Mouse (Mus musculus) cortical plate, adult 2 months (tissue): ENCODE results near the gene Pip5k1b. TPM values are rescaled to one million over a fixed set of nuclear protein-coding genes. Genes with fewer than 3 reads are reported as not detected.

Experiments used
- H3K27ac ChIP-seq: fragments of 200-500 bp; 2 replicates; pipeline ENCODE4 v1.5.1; 2012; ENCODE audit warnings: low read length, control low read depth, inconsistent platforms; ENCODE audit not compliant: insufficient read depth
- H3K4me1 ChIP-seq: fragments of 200-500 bp; 2 replicates; pipeline ENCODE4 v1.6.1; 2011; ENCODE audit warnings: low read length; ENCODE audit not compliant: control insufficient read depth, insufficient read depth
- H3K4me3 ChIP-seq: fragments of 200-500 bp; 2 replicates; pipeline ENCODE4 v1.5.1; 2011; ENCODE audit warnings: mild to moderate bottlenecking, low read length, control low read depth; ENCODE audit not compliant: insufficient read depth
- CTCF ChIP-seq: fragments of 200-500 bp; IDR thresholded peaks from 2 replicates; pipeline ENCODE4 v1.5.1; 2011; ENCODE audit warnings: mild to moderate bottlenecking, control low read depth, low read length; ENCODE audit not compliant: insufficient read depth; ENCODE audit errors: extremely low read depth
- POLR2A ChIP-seq: fragments of 200-500 bp; IDR thresholded peaks from 2 replicates; pipeline ENCODE4 v1.6.1; 2011; ENCODE audit warnings: mild to moderate bottlenecking, low read length, control low read depth; ENCODE audit not compliant: insufficient read depth; ENCODE audit errors: extremely low read depth
- polyA plus RNA-seq: library from polyadenylated mRNA; depleted of rRNA; stranded (reverse); fragments of >200 nt; gene quantifications from 2 replicates; pipeline ENCODE4 v1.2.3, GENCODE M21; 2012

The Pip5k1b gene
- polyA plus RNA-seq, 1 experiment, result 11.9 TPM

DNA sequence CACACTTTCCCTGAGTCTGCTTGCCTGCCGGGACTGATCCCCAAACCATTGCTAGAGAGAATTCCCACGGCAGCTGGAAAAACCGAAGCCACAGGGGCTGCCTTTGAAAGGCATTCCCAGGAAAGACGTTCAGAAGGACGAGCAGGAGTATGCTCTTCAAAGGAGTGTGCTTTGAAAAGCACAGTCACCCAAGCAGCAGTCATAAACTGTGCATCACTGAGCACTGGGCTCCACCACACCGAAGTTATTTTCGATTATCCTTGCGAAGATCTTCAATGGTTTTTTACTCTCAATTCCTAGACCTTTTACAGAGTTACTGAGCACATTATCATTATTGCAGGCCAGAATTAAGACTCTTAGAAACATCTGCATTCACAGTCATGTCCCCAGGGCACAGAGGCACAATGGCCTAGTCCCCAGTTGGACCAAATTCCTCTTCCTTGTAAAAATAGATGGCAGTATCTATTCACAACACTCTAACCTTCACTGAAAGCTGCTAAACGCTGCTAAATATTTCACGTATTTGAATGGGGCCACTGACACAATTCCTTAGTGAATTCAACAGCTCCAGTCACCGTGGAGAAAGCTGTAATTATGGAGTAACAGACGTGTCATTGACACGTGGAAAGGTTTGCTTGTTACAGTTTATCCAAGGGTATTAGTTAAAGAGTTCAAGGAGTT is 47.4 kb downstream of the Pip5k1b start:
- TF ChIP-seq POLR2A (no peak), CTCF (no peak)
- no peak overlapping the region for H3K27ac ChIP-seq

DNA sequence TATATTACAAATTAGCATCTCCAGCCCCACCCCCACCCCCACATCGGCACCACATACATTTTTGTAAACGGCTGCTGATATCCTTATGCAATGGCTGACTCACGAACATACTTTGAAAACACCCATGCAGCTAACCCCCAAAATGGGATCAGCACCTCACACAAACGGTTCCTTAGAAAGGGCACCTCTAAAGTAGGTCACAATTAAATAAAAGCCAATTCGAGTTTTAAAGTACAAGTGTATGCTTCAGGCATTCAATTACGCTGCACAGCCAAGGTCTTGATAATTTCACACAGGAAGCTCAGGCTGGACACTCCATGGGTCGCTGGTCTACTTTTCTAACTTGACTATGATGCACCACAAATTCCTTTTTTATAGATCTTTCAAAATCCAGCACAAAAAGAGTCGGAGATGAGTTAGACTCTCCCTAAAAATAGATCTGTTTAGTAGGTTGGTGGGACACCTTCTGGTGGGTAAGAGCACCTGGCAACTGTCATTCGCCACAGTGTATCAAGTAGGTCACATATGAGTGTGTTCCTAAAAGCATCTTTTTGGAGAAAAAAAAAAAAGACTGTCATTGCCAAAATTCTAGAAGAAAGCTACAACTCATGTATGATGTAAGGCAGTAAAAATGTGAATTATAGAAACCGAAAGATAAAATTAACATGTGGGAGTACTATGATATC is 52.8 kb downstream of the Pip5k1b start:
- H3K4me3 ChIP-seq, result no peak overlapping the region
- TF ChIP-seq POLR2A (no peak), CTCF (no peak)
- H3K4me1 ChIP-seq, result no peaks in the 10 kb centered on the region
- H3K27ac ChIP-seq, result no peak overlapping the region

More for the DNA sequence above, 47.4 kb downstream of the Pip5k1b start:
- Histone ChIP-seq H3K4me3 (no peak overlapping the region), H3K4me1 (peaks cover 2% of the 10 kb centered on the region; the same call in 1 of the 2 replicates)

DNA sequence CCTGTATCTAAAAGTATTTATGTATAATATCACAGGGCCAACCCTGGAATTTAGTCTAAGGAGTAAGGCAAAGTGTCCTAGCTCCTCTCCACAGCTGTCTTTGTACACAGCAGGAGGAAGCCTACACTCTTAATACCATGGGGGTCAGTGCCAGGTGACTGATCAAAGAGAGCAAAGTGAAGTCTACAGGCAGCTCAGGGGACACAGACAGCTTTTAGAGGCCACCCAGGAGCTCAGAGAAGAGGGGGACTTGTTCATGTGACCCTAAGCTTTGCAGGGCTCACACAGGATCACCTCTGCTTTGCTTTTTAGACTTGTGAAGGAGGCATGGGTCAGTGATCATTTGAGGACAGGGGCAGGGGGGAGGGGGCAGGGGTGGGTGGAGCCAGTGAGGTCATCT is 54.1 kb downstream of the Pip5k1b start:
- no peaks in the 10 kb centered on the region for H3K4me1 ChIP-seq
- no peak overlapping the region for H3K27ac ChIP-seq
- no peak overlapping the region for H3K4me3 ChIP-seq
- TF ChIP-seq POLR2A, result no peak
- no peak for TF ChIP-seq CTCF

DNA sequence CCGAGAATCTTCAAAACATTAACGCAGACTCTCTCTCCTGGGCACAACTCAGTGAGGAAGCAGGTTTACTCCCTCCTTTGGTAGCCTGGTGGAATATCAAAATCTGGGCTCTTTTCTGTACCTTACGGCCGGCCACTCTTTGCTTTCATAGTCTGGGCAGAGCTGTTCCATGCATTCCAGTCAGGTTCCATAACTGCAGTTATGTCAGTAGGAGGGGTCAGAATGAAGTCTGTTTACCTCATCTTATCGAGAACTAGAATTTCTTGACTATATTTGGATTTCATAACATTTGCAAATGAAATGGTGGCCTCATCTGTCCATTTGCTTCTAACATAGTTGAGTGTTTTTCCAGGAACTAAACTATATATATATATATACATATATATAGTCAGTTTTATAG is 55.2 kb downstream of the Pip5k1b start:
- no peak for TF ChIP-seq POLR2A
- no peak for TF ChIP-seq CTCF
- Histone ChIP-seq H3K4me3 (no peak overlapping the region), H3K27ac (no peak overlapping the region), H3K4me1 (no peaks in the 10 kb centered on the region)

DNA sequence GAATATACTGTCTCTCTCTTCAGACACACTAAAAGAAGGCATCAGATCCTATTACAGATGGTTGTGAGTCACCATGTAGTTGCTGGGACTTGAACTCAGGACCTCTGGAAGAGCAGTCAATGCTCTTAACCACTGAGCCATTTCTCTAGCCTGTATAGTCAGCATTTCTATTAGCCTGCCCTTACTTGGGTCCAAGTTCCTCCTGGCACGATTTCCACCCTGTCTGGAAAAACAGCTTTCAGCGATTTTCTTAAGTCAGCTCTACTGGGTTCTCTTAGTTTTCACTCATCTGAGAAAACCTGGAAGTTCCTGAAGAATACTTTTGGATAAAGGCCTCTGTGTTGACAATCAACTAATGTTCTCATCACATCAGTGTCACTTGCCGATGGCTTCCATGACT is 56.4 kb downstream of the Pip5k1b start:
- TF ChIP-seq POLR2A, result no peak
- TF ChIP-seq CTCF, result no peak
- Histone ChIP-seq H3K4me3 (no peak overlapping the region), H3K27ac (no peak overlapping the region), H3K4me1 (no peaks in the 10 kb centered on the region)

- Histone ChIP-seq H3K4me3 (no peak overlapping the region), H3K27ac (no peak overlapping the region), H3K4me1 (no peaks in the 10 kb centered on the region)
- no peak for TF ChIP-seq CTCF
- TF ChIP-seq POLR2A, result no peak
Observed at GRCm38 (mm10) chr19:24493887-24494286, 61.8 kb downstream of the Pip5k1b start.

DNA sequence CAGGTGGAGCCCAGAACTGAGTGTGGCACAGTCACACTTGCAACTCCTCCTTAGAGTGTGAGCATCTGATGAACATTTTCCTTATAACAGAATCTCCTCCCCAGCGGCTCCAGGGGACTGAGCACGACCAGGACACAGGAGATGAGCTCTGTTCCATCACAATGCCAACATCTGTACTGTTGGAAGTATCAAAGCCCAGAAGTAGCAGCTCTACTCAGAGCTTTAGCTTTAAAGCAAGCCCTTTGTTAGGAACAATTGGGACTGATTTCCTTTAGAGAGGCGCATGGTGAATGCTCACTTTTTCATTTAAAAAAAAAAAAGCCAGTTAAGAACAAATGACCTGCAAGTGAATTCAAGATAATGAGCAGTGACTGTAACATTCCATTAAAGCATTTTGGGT is 63.8 kb downstream of the Pip5k1b start:
- H3K27ac ChIP-seq, result no peak overlapping the region
- TF ChIP-seq POLR2A, result no peak
- no peak for TF ChIP-seq CTCF
- H3K4me1 ChIP-seq, result no peaks in the 10 kb centered on the region
- no peak overlapping the region for H3K4me3 ChIP-seq

DNA sequence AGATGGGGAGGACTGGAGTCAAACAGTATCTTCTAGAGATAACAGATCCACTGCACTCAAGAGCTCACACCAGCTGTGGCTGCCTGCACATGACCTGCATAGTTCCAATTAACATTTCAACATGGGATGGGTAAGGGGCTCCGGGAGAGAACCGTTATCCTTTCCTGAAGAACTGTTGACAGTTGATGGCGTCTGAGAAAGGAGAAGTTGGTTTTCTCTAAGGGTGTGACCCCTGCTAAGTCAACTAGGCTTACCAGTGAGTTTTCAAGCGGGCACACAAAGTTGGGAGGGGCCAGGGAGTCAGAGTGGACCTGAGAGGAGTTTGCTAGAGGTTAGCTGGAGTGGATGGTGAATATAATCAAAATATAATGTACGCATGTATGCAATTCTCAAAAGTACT is 65.4 kb downstream of the Pip5k1b start:
- H3K27ac ChIP-seq, result no peak overlapping the region
- TF ChIP-seq POLR2A (no peak), CTCF (no peak)

GRCm38 (mm10) chr19:24486433-24487296 is 69.0 kb downstream of the Pip5k1b start:
- TF ChIP-seq POLR2A (no peak), CTCF (no peak)
- H3K4me1 ChIP-seq, result no peaks in the 10 kb centered on the region
- no peak overlapping the region for H3K4me3 ChIP-seq
- H3K27ac ChIP-seq, result no peak overlapping the region

More for the DNA sequence above, 65.4 kb downstream of the Pip5k1b start:
- Histone ChIP-seq H3K4me3 (no peak overlapping the region), H3K4me1 (no peaks in the 10 kb centered on the region)
